8 mouse cellular contexts compared by ENCODE assay signal in the genomic region with DNA sequence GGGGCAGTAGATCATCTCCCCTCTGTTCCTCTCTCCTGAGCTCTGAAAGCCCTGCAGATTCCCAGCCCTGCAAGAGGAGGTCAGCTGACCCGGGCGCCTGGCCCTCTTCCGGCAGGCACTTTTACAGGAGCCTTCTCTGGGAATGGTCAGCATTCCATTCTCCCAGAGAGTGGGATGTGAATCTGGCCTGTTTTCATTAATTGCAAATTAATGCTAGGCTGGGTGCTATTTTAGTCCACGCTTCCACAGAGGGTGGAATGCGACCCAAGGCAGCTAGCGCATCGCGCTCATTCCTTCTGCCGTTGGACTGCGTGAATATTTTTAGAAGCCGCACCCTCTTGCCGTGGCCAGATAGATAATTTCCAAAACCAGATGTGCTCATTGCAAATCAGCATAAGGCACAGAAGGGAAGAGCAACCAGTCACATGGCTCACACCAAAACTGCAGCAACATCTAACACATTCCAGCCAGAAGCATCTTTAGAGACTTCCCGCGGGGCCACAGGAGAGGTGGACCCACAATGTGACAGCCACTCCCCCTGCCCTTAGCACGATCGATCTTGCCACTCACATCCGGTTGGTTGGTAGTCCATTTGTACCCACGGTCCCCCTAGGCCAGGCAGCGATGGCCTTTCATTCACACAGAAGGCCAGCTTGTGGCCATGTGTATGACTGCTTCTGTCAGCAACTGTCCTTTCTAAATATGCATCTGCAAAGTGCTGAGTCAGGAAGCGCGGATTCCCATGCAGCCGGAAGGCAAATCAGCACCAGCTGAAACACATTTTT. TPM values are rescaled to one million over a fixed set of nuclear protein-coding genes. Genes with fewer than 3 reads are reported as not detected.
DNase-seq lines count a peak whose midpoint lies in the region; ATAC-seq lines count a peak whose summit lies in the region.

No protein-coding gene starts in this region.

- H3K36me3 ChIP-seq in forebrain, embryonic 16.5 days (ENCODE audit: control insufficient read depth, insufficient read depth): no peaks in the 10 kb centered on the region
- peaks cover 3% of the 10 kb centered on the region; the same call in 1 of the 2 replicates for H3K36me3 ChIP-seq in hindbrain, embryonic 12.5 days
- H3K36me3 ChIP-seq in liver, embryonic 13.5 days: no peaks in the 10 kb centered on the region
- H3K36me3 ChIP-seq in neural tube, embryonic 11.5 days (ENCODE audit: control insufficient read depth, insufficient read depth, low read length): no peaks in the 10 kb centered on the region

- H3K27me3 ChIP-seq in forebrain, embryonic 16.5 days (replicated peaks; ENCODE audit: control insufficient read depth, insufficient read depth, low read length): no peaks in the 10 kb centered on the region
- no peaks in the 10 kb centered on the region for H3K27me3 ChIP-seq in hindbrain, embryonic 12.5 days
- H3K27me3 ChIP-seq in liver, embryonic 13.5 days: peaks cover 5% of the 10 kb centered on the region
- H3K27me3 ChIP-seq in neural tube, embryonic 11.5 days (ENCODE audit: control insufficient read depth, insufficient read depth, low read length): no peaks in the 10 kb centered on the region

- no peak overlapping the region for H3K4me3 ChIP-seq in forebrain, embryonic 16.5 days (replicated peaks; ENCODE audit: low read length)
- no peak overlapping the region for H3K4me3 ChIP-seq in hindbrain, embryonic 12.5 days
- no peak overlapping the region for H3K4me3 ChIP-seq in liver, embryonic 13.5 days (replicated peaks)
- no peak overlapping the region for H3K4me3 ChIP-seq in neural tube, embryonic 11.5 days (ENCODE audit: low read depth, low read length)

- WGBS in forebrain, embryonic 16.5 days: 47% methylated on average over 22 of the region's 22 CpGs
- 31% methylated on average over 22 of the region's 22 CpGs for WGBS in hindbrain, embryonic 12.5 days
- WGBS in liver, embryonic 13.5 days (ENCODE audit: insufficient replicate concordance): 21% methylated on average over 22 of the region's 22 CpGs
- 43% methylated on average over 22 of the region's 22 CpGs for WGBS in neural tube, embryonic 11.5 days

- intact Hi-C loops in left cerebral cortex, postnatal 25 days (cut with DNase I): no loop called here
- intact Hi-C loops in left cerebral cortex, postnatal 4 days (cut with DNase I): no loop called here

- H3K9me3 ChIP-seq in forebrain, embryonic 16.5 days (ENCODE audit: control insufficient read depth, low read length): no peaks in the 10 kb centered on the region
- no peaks in the 10 kb centered on the region for H3K9me3 ChIP-seq in hindbrain, embryonic 12.5 days (replicated peaks)
- no peaks in the 10 kb centered on the region for H3K9me3 ChIP-seq in liver, embryonic 13.5 days (replicated peaks)
- H3K9me3 ChIP-seq in neural tube, embryonic 11.5 days (ENCODE audit: control insufficient read depth, low read length): no peaks in the 10 kb centered on the region

- no peak overlapping the region for H3K9ac ChIP-seq in forebrain, embryonic 16.5 days (replicated peaks; ENCODE audit: low read depth, low read length)
- no peak overlapping the region for H3K9ac ChIP-seq in hindbrain, embryonic 12.5 days
- no peak overlapping the region for H3K9ac ChIP-seq in liver, embryonic 13.5 days
- H3K9ac ChIP-seq in neural tube, embryonic 11.5 days (ENCODE audit: low read length): no peak overlapping the region

- peak overlapping the region; percentile 82 for H3K27ac ChIP-seq in forebrain, embryonic 16.5 days (ENCODE audit: low read length)
- H3K27ac ChIP-seq in hindbrain, embryonic 12.5 days: peak overlapping the region; percentile 41; the same call in 1 of the 2 replicates
- peak overlapping the region; percentile 39 for H3K27ac ChIP-seq in liver, embryonic 13.5 days
- H3K27ac ChIP-seq in neural tube, embryonic 11.5 days (ENCODE audit: low read depth, low read length): peak overlapping the region; percentile 14; the same call in 1 of the 2 replicates

- peak; percentile 22; the same call in 1 of the 2 replicates for ATAC-seq in forebrain, embryonic 16.5 days
- ATAC-seq in hindbrain, embryonic 12.5 days (ENCODE audit: low FRiP score): 0 out of 2 replicates have a peak, but pooled peaks have one; percentile 3
- ATAC-seq in liver, embryonic 13.5 days (ENCODE audit: low read depth): peak; percentile 48; the same call in 1 of the 2 replicates
- ATAC-seq in neural tube, embryonic 11.5 days (ENCODE audit: insufficient read depth, low FRiP score, low TSS enrichment): peak; percentile 18; the same call in 1 of the 2 replicates

- H3K4me2 ChIP-seq in forebrain, embryonic 16.5 days (ENCODE audit: low read length): no peak overlapping the region
- 0 out of 2 replicates have a peak overlapping the region, but pooled peaks have one; percentile 1 for H3K4me2 ChIP-seq in hindbrain, embryonic 12.5 days (replicated peaks)
- H3K4me2 ChIP-seq in liver, embryonic 13.5 days: peak overlapping the region; percentile 14; the same call in 1 of the 2 replicates
- H3K4me2 ChIP-seq in neural tube, embryonic 11.5 days (ENCODE audit: low read depth): no peak overlapping the region

- peaks cover 56% of the 10 kb centered on the region for H3K4me1 ChIP-seq in forebrain, embryonic 16.5 days (replicated peaks; ENCODE audit: control insufficient read depth, insufficient read depth, low read length)
- peaks cover 79% of the 10 kb centered on the region for H3K4me1 ChIP-seq in hindbrain, embryonic 12.5 days
- H3K4me1 ChIP-seq in liver, embryonic 13.5 days (replicated peaks): peaks cover 17% of the 10 kb centered on the region
- peaks cover 27% of the 10 kb centered on the region for H3K4me1 ChIP-seq in neural tube, embryonic 11.5 days (ENCODE audit: control insufficient read depth, insufficient read depth, low read length)

- DNase-seq in left cerebral cortex, postnatal 25 days (ENCODE audit: low spot score in 2 of 2): peak; percentile 64 to 80
- no peak for DNase-seq in left cerebral cortex, postnatal 4 days
- DNase-seq in liver, embryonic 13.5 days: no peak
- no peak for DNase-seq in neural tube, embryonic 11.5 days (ENCODE audit: low spot score)
- DNase-seq in ovary, adult 18-20 months (ENCODE audit: low spot score): no peak
- DNase-seq in ovary, postnatal 14 days (ENCODE audit: low spot score): no peak

RNA-seq across cellular contexts. Expression of gene Nuak1, which starts 51.8 kb away (rescaled TPM):
- 10 to 100 TPM; 58.3 to 86.5 TPM for total RNA-seq in left cerebral cortex, postnatal 25 days (2021)
- 10 to 100 TPM; 51.7 to 53.0 TPM for total RNA-seq in left cerebral cortex, postnatal 4 days (2021)
- 12.5 and 15.7 TPM in 2 replicates for polyA plus RNA-seq in forebrain, embryonic 16.5 days (2015; fragmentation: Nextera tagmentation; extraction: Ambion mirVana)
- polyA plus RNA-seq in hindbrain, embryonic 12.5 days (2016; fragmentation: Nextera tagmentation; extraction: Ambion mirVana): 4.6 and 4.9 TPM in 2 replicates
- polyA plus RNA-seq in liver, embryonic 13.5 days (2015; fragmentation: Nextera tagmentation; extraction: Ambion mirVana): 0.12 TPM in 2 replicates
- polyA plus RNA-seq in neural tube, embryonic 11.5 days (2014; fragmentation: Nextera tagmentation; extraction: Ambion mirVana): 3.3 and 3.7 TPM in 2 replicates

Comparison
In these comparisons a context has a peak if more than half of its experiments do, and no peak if none do; other contexts are left out.
1. DNase-seq: peak in left cerebral cortex, postnatal 25 days (2 of 2); none in left cerebral cortex, postnatal 4 days (single experiment), liver, embryonic 13.5 days (single experiment), neural tube, embryonic 11.5 days (single experiment), ovary, adult 18-20 months (single experiment) and ovary, postnatal 14 days (single experiment).
2. H3K27ac ChIP-seq: peak in every context shown above with its lines; median percentile 82 in forebrain, embryonic 16.5 days; 41 in hindbrain, embryonic 12.5 days; 39 in liver, embryonic 13.5 days; 14 in neural tube, embryonic 11.5 days.
3. H3K4me2 ChIP-seq: peak in hindbrain, embryonic 12.5 days (single experiment) and liver, embryonic 13.5 days (single experiment); none in forebrain, embryonic 16.5 days (single experiment) and neural tube, embryonic 11.5 days (single experiment).
4. Peak in every context shown above with its lines, with median percentiles within 50 percentile points of each other: ATAC-seq.